Mouse (Mus musculus) liver, embryonic 11.5 days (tissue): ENCODE results near the gene Trim29. TPM values are rescaled to one million over a fixed set of nuclear protein-coding genes. Genes with fewer than 3 reads are reported as not detected.

Experiments used
- ATAC-seq: fragments of 200-750 bp; cut with Nextera tagmentation; replicated peaks from 2 replicates; pipeline ENCODE4 v1.8.0; 2017; ENCODE audit warnings: moderate number of reproducible peaks, mild to moderate bottlenecking, moderate TSS enrichment, moderate library complexity; ENCODE audit not compliant: low FRiP score
- DNase-seq: peaks from one replicate; pipeline ENCODE4 v3.0.0-alpha.2; 2017; ENCODE audit warnings: low spot score
- H3K27ac ChIP-seq: fragments of 300-500 bp; sonication (generic); 2 replicates; pipeline ENCODE4 v1.5.1; 2014; ENCODE audit warnings: mild to moderate bottlenecking, low read depth, low read length, control low read depth
- H3K27me3 ChIP-seq: fragments of 300-500 bp; sonication (generic); replicated peaks from 2 replicates; pipeline ENCODE4 v1.6.1; 2014; ENCODE audit warnings: low read length, mixed read lengths; ENCODE audit not compliant: control insufficient read depth, insufficient read depth
- H3K36me3 ChIP-seq: fragments of 300-500 bp; sonication (generic); 2 replicates; pipeline ENCODE4 v1.6.1; 2014; ENCODE audit warnings: mild to moderate bottlenecking, low read length, moderate library complexity, mixed read lengths; ENCODE audit not compliant: control insufficient read depth, insufficient read depth
- H3K4me1 ChIP-seq: fragments of 300-500 bp; sonication (generic); replicated peaks from 2 replicates; pipeline ENCODE4 v1.6.1; 2014; ENCODE audit warnings: low read length, mixed read lengths; ENCODE audit not compliant: control insufficient read depth, insufficient read depth
- H3K4me2 ChIP-seq: fragments of 300-500 bp; sonication (generic); 2 replicates; pipeline ENCODE4 v1.6.1; 2014; ENCODE audit warnings: mild to moderate bottlenecking, control low read depth, moderate library complexity
- H3K4me3 ChIP-seq: fragments of 300-500 bp; sonication (generic); 2 replicates; pipeline ENCODE4 v1.5.1; 2014; ENCODE audit warnings: low read depth, low read length, control low read depth
- H3K9ac ChIP-seq: fragments of 300-500 bp; sonication (generic); 2 replicates; pipeline ENCODE4 v1.6.1; 2014; ENCODE audit warnings: low read depth, low read length, control low read depth
- H3K9me3 ChIP-seq: fragments of 300-500 bp; sonication (generic); 2 replicates; pipeline ENCODE4 v1.6.1; 2016; ENCODE audit warnings: low read length, inconsistent platforms, mixed read lengths; ENCODE audit not compliant: control insufficient read depth
- WGBS: fragments of 180-500 bp; shearing (Covaris S2); extraction: QIAGEN DNeasy Blood & Tissue Kit; methylation state at CpG from one replicate; pipeline ENCODE4 v1.1.7; 2014; 5-methylcytosine and 5-hydroxymethylcytosine counted together
- polyA plus RNA-seq: library from polyadenylated mRNA; unstranded; fragments of >200 nt; fragmentation: Nextera tagmentation; extraction: Ambion mirVana; gene quantifications from 2 replicates; pipeline ENCODE4 v1.2.1, GENCODE M21; 2014

Trim29 gene
- polyA plus RNA-seq, 1 experiment from 2014 or later = not detected

- WGBS = 51% methylated on average over 4 of the region's 4 CpGs
- H3K4me1 ChIP-seq = no peaks in the 10 kb centered on the region
- no peak overlapping the region for H3K4me3 ChIP-seq
- DNase-seq (no peak), ATAC-seq (no peak)
- H3K36me3 ChIP-seq = no peaks in the 10 kb centered on the region
- no peak overlapping the region for H3K27ac ChIP-seq
- H3K9ac ChIP-seq = no peak overlapping the region
- H3K27me3 ChIP-seq = no peaks in the 10 kb centered on the region
- H3K9me3 ChIP-seq = no peaks in the 10 kb centered on the region
- H3K4me2 ChIP-seq = no peak overlapping the region
Observed at GRCm38 (mm10) chr9:43302989-43303388, 7.7 kb upstream of the Trim29 start.

GRCm38 (mm10) chr9:43305882-43306281 is 4.8 kb upstream of the Trim29 start:
- Histone ChIP-seq H3K9me3 (no peaks in the 10 kb centered on the region), H3K4me2 (no peak overlapping the region), H3K4me3 (no peak overlapping the region), H3K36me3 (no peaks in the 10 kb centered on the region), H3K9ac (no peak overlapping the region), H3K4me1 (no peaks in the 10 kb centered on the region), H3K27me3 (peaks cover 5% of the 10 kb centered on the region), H3K27ac (no peak overlapping the region)
- WGBS = 38% methylated on average over 6 of the region's 6 CpGs
- DNase-seq (no peak), ATAC-seq (no peak)

- Histone ChIP-seq H3K36me3 (no peaks in the 10 kb centered on the region), H3K9me3 (no peaks in the 10 kb centered on the region), H3K4me1 (no peaks in the 10 kb centered on the region), H3K27me3 (peaks cover 6% of the 10 kb centered on the region), H3K4me3 (no peak overlapping the region), H3K9ac (no peak overlapping the region), H3K27ac (no peak overlapping the region), H3K4me2 (no peak overlapping the region)
- WGBS = 63% methylated on average over 6 of the region's 6 CpGs
- no peak for DNase-seq
- ATAC-seq = no peak
Observed at GRCm38 (mm10) chr9:43309087-43309872, 1.4 kb upstream of the Trim29 start.

DNA sequence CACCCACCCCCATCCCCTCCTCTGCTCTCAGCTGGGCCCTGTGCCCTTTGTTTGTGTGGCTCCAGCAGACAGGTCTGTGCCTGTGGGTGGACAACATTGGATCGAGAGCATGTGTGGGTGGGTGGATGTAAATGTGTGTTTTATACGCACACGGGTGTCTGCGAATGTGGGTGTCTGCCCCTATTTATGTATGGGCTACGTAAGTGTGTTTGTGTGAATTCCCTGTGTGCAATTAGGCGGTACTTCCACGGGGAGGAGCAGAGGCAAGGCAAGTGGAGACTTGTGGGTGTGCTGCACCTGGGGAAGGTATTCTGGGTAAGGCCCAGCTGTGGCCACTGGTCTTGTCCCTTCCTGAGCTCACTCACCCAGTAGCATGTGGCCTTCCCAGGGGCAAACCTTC is 1.5 kb downstream of the Trim29 start:
- no peak overlapping the region for H3K4me2 ChIP-seq
- no peak for ATAC-seq
- no peak overlapping the region for H3K9ac ChIP-seq
- H3K9me3 ChIP-seq = no peaks in the 10 kb centered on the region
- no peak overlapping the region for H3K4me3 ChIP-seq
- no peaks in the 10 kb centered on the region for H3K36me3 ChIP-seq
- no peak overlapping the region for H3K27ac ChIP-seq
- 84% methylated on average over 7 of the region's 7 CpGs for WGBS
- no peak for DNase-seq
- peaks cover 6% of the 10 kb centered on the region for H3K27me3 ChIP-seq
- H3K4me1 ChIP-seq = no peaks in the 10 kb centered on the region

DNA sequence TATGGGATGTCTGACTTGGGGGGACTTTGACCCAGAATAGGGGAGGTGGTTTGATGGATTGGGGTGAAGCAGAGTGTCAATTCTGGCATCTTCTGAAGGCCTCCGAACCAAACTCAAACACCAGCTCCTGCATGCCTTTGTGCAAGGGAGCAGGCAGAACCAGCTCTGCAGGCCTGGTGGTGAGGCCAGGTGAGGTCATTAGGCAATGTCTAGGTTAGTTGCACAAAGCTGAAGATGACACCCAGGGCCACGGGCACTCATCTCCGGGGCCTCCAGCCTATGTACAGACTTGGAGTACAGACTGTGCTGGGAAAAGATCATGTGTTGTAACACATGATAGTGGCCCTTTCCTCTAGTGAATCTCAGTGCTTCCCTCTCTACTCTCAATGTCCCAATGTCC is 3.2 kb downstream of the Trim29 start:
- H3K9me3 ChIP-seq = no peaks in the 10 kb centered on the region
- 81% methylated on average over 3 of the region's 3 CpGs for WGBS
- DNase-seq (no peak), ATAC-seq (no peak)
- H3K36me3 ChIP-seq = no peaks in the 10 kb centered on the region
- no peak overlapping the region for H3K4me2 ChIP-seq
- no peaks in the 10 kb centered on the region for H3K4me1 ChIP-seq
- no peak overlapping the region for H3K27ac ChIP-seq
- peaks cover 6% of the 10 kb centered on the region for H3K27me3 ChIP-seq
- no peak overlapping the region for H3K4me3 ChIP-seq
- no peak overlapping the region for H3K9ac ChIP-seq

DNA sequence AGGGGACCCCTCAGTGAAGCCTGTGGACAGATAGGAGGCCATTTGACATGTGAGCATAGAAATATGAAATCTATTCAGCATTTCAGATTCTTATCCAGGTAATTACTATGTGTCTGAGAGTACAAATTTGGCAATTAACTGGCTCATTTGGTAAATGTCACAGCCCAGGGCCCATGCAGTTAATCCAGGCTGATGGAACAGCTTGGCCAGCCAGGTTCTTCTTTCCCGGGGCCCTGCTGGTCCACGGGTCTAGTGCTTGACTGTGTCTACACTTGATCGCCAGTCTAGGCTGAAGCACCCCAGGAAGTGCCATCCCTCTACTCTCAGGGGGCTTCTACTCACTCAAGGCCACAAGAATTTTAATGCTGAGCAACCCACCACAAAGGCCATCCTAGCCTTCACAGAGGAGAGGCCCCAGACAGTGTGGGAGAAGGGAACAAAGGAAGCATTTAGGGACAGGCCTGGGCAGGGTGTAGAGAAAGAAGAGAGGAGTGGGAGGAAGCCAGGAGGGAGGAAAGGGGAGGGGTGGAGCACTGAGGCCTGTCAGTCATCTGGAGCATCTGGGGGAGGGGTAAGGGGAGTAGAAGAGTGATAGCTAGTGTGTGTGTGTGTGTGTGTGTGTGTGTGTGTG is 4.8 kb downstream of the Trim29 start:
- no peak for ATAC-seq
- no peak overlapping the region for H3K4me3 ChIP-seq
- WGBS = 57% methylated on average over 3 of the region's 3 CpGs
- H3K9me3 ChIP-seq = no peaks in the 10 kb centered on the region
- no peak overlapping the region for H3K9ac ChIP-seq
- H3K4me1 ChIP-seq = no peaks in the 10 kb centered on the region
- H3K27ac ChIP-seq = no peak overlapping the region
- no peak for DNase-seq
- H3K4me2 ChIP-seq = no peak overlapping the region
- H3K27me3 ChIP-seq = peaks cover 6% of the 10 kb centered on the region
- H3K36me3 ChIP-seq = no peaks in the 10 kb centered on the region

GRCm38 (mm10) chr9:43316466-43316865 is 5.8 kb downstream of the Trim29 start:
- ATAC-seq = no peak
- Histone ChIP-seq H3K9me3 (no peaks in the 10 kb centered on the region), H3K27me3 (no peaks in the 10 kb centered on the region), H3K4me2 (no peak overlapping the region), H3K4me1 (no peaks in the 10 kb centered on the region), H3K9ac (no peak overlapping the region), H3K36me3 (no peaks in the 10 kb centered on the region), H3K4me3 (no peak overlapping the region), H3K27ac (no peak overlapping the region)
- WGBS = 70% methylated on average over 4 of the region's 4 CpGs
- DNase-seq = no peak

- 68% methylated on average over 10 of the region's 10 CpGs for WGBS
- H3K4me1 ChIP-seq = no peaks in the 10 kb centered on the region
- H3K4me3 ChIP-seq = no peak overlapping the region
- H3K27me3 ChIP-seq = no peaks in the 10 kb centered on the region
- H3K9me3 ChIP-seq = no peaks in the 10 kb centered on the region
- H3K27ac ChIP-seq = no peak overlapping the region
- no peaks in the 10 kb centered on the region for H3K36me3 ChIP-seq
- no peak overlapping the region for H3K4me2 ChIP-seq
- no peak overlapping the region for H3K9ac ChIP-seq
- ATAC-seq (no peak), DNase-seq (no peak)
Observed at GRCm38 (mm10) chr9:43318661-43319060, 8.0 kb downstream of the Trim29 start.

- no peak for DNase-seq
- Histone ChIP-seq H3K9ac (no peak overlapping the region), H3K4me1 (no peaks in the 10 kb centered on the region), H3K4me2 (no peak overlapping the region), H3K27me3 (no peaks in the 10 kb centered on the region), H3K9me3 (no peaks in the 10 kb centered on the region), H3K27ac (no peak overlapping the region), H3K4me3 (no peak overlapping the region), H3K36me3 (no peaks in the 10 kb centered on the region)
- no peak for ATAC-seq
- 85% methylated on average over 6 of the region's 6 CpGs for WGBS
Observed at GRCm38 (mm10) chr9:43321951-43322350, 11.3 kb downstream of the Trim29 start.
